ENCODE assay signal across 8 mouse cellular contexts in genomic region chr3:85923954-85924945, GRCm38 (mm10). TPM values are rescaled to one million over a fixed set of nuclear protein-coding genes. Genes with fewer than 3 reads are reported as not detected.
DNase-seq lines count a peak whose midpoint lies in the region; ATAC-seq and TF ChIP-seq lines count a peak whose summit lies in the region.

No protein-coding gene starts in this region.

- peak; percentile 69 for ATAC-seq in forebrain, postnatal 0 days
- peak; percentile 71 to 82; a peak in 3 of 4 replicates for ATAC-seq in hematopoietic stem cell, adult 5-6 weeks (replicated peaks in 1 of 2; ENCODE audit: insufficient read depth in 1 of 2, low FRiP score in 2 of 2, low TSS enrichment in 1 of 2, low read depth in 1 of 2, poor library complexity in 2 of 2, severe bottlenecking in 2 of 2)
- peak; percentile 66 for ATAC-seq in lung, postnatal 0 days

- DNase-seq in MEL-GATA-1-ER (ENCODE audit: extremely low read depth, low read depth) = peak; percentile 36
- peak; percentile 82 to 86 for DNase-seq in cerebellum, adult 18-20 months
- DNase-seq in forebrain, postnatal 0 days = peak; percentile 91
- DNase-seq in layer of hippocampus, adult 2 months (ENCODE audit: low spot score in 2 of 2) = peak; percentile 77 to 90
- peak; percentile 77 for DNase-seq in lung, postnatal 0 days (ENCODE audit: low spot score)
- peak; percentile 91 for DNase-seq in retina, embryonic 14.5 days (ENCODE audit: low spot score)
- peak; percentile 32 to 47 for DNase-seq in thymus, postnatal 36 days

- H3K4me3 ChIP-seq in forebrain, postnatal 0 days (ENCODE audit: low read depth, low read length) = no peak overlapping the region
- H3K4me3 ChIP-seq in layer of hippocampus, adult 2 months = peak overlapping the region; percentile 26; the same call in 1 of the 2 replicates
- H3K4me3 ChIP-seq in lung, postnatal 0 days (ENCODE audit: low read depth, low read length) = no peak overlapping the region

- no peaks in the 10 kb centered on the region for H3K36me3 ChIP-seq in forebrain, postnatal 0 days (ENCODE audit: insufficient read depth)
- no peaks in the 10 kb centered on the region for H3K36me3 ChIP-seq in lung, postnatal 0 days (ENCODE audit: insufficient read depth, low read length)

- no peaks in the 10 kb centered on the region for H3K9me3 ChIP-seq in forebrain, postnatal 0 days (ENCODE audit: low read length)
- no peaks in the 10 kb centered on the region for H3K9me3 ChIP-seq in lung, postnatal 0 days (ENCODE audit: low read length)

- WGBS in forebrain, postnatal 0 days = 48% methylated on average over 18 of the region's 18 CpGs
- 36% methylated on average over 18 of the region's 18 CpGs for WGBS in lung, postnatal 0 days

- H3K27me3 ChIP-seq in forebrain, postnatal 0 days (ENCODE audit: insufficient read depth, low read length) = no peaks in the 10 kb centered on the region
- H3K27me3 ChIP-seq in lung, postnatal 0 days (replicated peaks; ENCODE audit: insufficient read depth, low read length) = no peaks in the 10 kb centered on the region

- TF ChIP-seq EP300 in lung, postnatal 0 days (IDR thresholded peaks at IDR 0.05) = no peak

- no peak overlapping the region for H3K4me2 ChIP-seq in forebrain, postnatal 0 days (ENCODE audit: low read depth)
- H3K4me2 ChIP-seq in lung, postnatal 0 days (replicated peaks; ENCODE audit: low read depth, low read length) = no peak overlapping the region

- no peak overlapping the region for H3K9ac ChIP-seq in forebrain, postnatal 0 days
- H3K9ac ChIP-seq in lung, postnatal 0 days (replicated peaks; ENCODE audit: low read depth) = no peak overlapping the region

- no peak overlapping the region for H3K27ac ChIP-seq in forebrain, postnatal 0 days (ENCODE audit: low read depth, low read length)
- H3K27ac ChIP-seq in layer of hippocampus, adult 2 months = no peak overlapping the region
- no peak overlapping the region for H3K27ac ChIP-seq in lung, postnatal 0 days (ENCODE audit: low read length)

- H3K4me1 ChIP-seq in forebrain, postnatal 0 days (ENCODE audit: insufficient read depth) = no peaks in the 10 kb centered on the region
- no peaks in the 10 kb centered on the region for H3K4me1 ChIP-seq in lung, postnatal 0 days (ENCODE audit: insufficient read depth, low read depth, low read length)

- peak; percentile 97 for TF ChIP-seq CTCF in forebrain, postnatal 0 days (IDR thresholded peaks at IDR 0.05; ENCODE audit: low read depth)
- TF ChIP-seq CTCF in layer of hippocampus, adult 2 months (conservative IDR thresholded peaks at IDR 0.05) = peak; percentile 100
- peak; percentile 95 for TF ChIP-seq CTCF in lung, postnatal 0 days (IDR thresholded peaks at IDR 0.05)

RNA-seq across cellular contexts. Expression of gene Gm37240, which starts 36.9 kb away (rescaled TPM):
- total RNA-seq in forebrain, postnatal 0 days (2014; rRNA removed) = 0.67 and 2.8 TPM in 2 replicates
- polyA plus RNA-seq in forebrain, postnatal 0 days (2015; fragmentation: Nextera tagmentation; extraction: Ambion mirVana) = 0.34 and 1.2 TPM in 2 replicates
- not detected in 2 replicates for total RNA-seq in hematopoietic stem cell, adult 5-6 weeks (2017)
- 1 to 10 TPM; 1.4 to 2.4 TPM for total RNA-seq in layer of hippocampus, adult 2 months (2021)
- 8.9 and 13.4 TPM in 2 replicates for polyA plus RNA-seq in lung, postnatal 0 days (2015; fragmentation: Nextera tagmentation; extraction: Ambion mirVana)

RNA-seq across cellular contexts. Expression of gene Glt28d2, which starts 36.9 kb away (rescaled TPM):
- 1.1 and 1.6 TPM in 2 replicates for total RNA-seq in forebrain, postnatal 0 days (2014; rRNA removed)
- polyA plus RNA-seq in forebrain, postnatal 0 days (2015; fragmentation: Nextera tagmentation; extraction: Ambion mirVana) = 1.1 and 1.2 TPM in 2 replicates
- total RNA-seq in hematopoietic stem cell, adult 5-6 weeks (2017) = 0.10 TPM in 1 of 2 replicates, not detected in the other
- under 1 TPM; 0.13 to 0.22 TPM for total RNA-seq in layer of hippocampus, adult 2 months (2021)
- polyA plus RNA-seq in lung, postnatal 0 days (2015; fragmentation: Nextera tagmentation; extraction: Ambion mirVana) = 4.3 and 5.7 TPM in 2 replicates

RNA-seq across cellular contexts. Expression of gene Sh3d19, which starts 46.7 kb away (rescaled TPM):
- 25.1 and 33.4 TPM in 2 replicates for total RNA-seq in forebrain, postnatal 0 days (2014; rRNA removed)
- 9.9 and 14.3 TPM in 2 replicates for polyA plus RNA-seq in forebrain, postnatal 0 days (2015; fragmentation: Nextera tagmentation; extraction: Ambion mirVana)
- 3.3 and 4.3 TPM in 2 replicates for total RNA-seq in hematopoietic stem cell, adult 5-6 weeks (2017)
- total RNA-seq in layer of hippocampus, adult 2 months (2021) = 10 to 100 TPM; 19.1 to 27.2 TPM
- polyA plus RNA-seq in lung, postnatal 0 days (2015; fragmentation: Nextera tagmentation; extraction: Ambion mirVana) = 28.3 and 33.0 TPM in 2 replicates

Comparison
In these comparisons a context has a peak if more than half of its experiments do, and no peak if none do; other contexts are left out.
1. DNase-seq: peak in every context shown above with its lines; median percentile 91 in forebrain, postnatal 0 days; 91 in retina, embryonic 14.5 days; 84 in cerebellum, adult 18-20 months; 84 in layer of hippocampus, adult 2 months; 77 in lung, postnatal 0 days; 40 in thymus, postnatal 36 days; 36 in MEL-GATA-1-ER.